Mouse (Mus musculus) E14TG2a.4 (cell line): ENCODE results near the gene Gucy2e.

Source experiments
- CTCF ChIP-seq: conservative IDR thresholded peaks from 2 replicates; pipeline ENCODE4 v1.5.1; 2014; ENCODE audit warnings: low read length
- NANOG ChIP-seq: IDR thresholded peaks from 2 replicates; pipeline ENCODE4 v1.6.1; 2014; ENCODE audit warnings: borderline replicate concordance, low read length, mixed read lengths

DNA sequence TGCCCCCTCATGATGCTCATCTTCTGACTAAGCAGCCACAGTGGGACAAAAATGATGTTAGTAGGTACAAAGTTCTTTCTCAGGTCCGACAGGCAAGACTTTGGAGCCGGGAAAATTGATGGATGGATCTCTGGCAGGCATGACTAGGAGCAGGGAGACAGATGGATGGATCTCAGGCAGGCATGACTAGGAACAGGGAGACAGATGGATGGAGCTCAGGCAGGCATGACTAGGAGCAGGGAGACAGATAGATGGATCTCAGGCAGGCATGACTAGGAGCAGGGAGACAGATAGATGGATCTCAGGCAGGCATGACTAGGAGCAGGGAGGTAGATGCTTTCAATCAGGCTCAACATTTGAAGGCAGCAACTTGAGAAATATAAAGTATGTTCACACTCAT is 25.4 kb downstream of the Gucy2e start:
- no peak for TF ChIP-seq CTCF
- no peak for TF ChIP-seq NANOG
